Mouse (Mus musculus) small intestine, adult 2 months (tissue): ENCODE measurements around the gene Khsrp.
A peak's percentile ranks its signal among the peaks of the same experiment; 100 is the strongest.

Experiments
- CTCF ChIP-seq: fragments of 200-500 bp; IDR thresholded peaks from 2 replicates; pipeline ENCODE4 v1.5.1; 2012; ENCODE audit warnings: low read depth, mild to moderate bottlenecking, control low read depth, inconsistent platforms, low read length, moderate library complexity, mixed read lengths; ENCODE audit not compliant: insufficient replicate concordance, insufficient read length; ENCODE audit errors: extremely low read depth
- POLR2A ChIP-seq: fragments of 200-500 bp; IDR thresholded peaks from 2 replicates; pipeline ENCODE4 v1.6.1; 2012; ENCODE audit warnings: low read depth, mild to moderate bottlenecking, control low read depth, inconsistent platforms, low read length, moderate library complexity

- TF ChIP-seq POLR2A (no peak), CTCF (peak; percentile 15; the same call in 1 of the 2 replicates)
These were observed 24.0 kb downstream of the Khsrp start for GRCm38 (mm10) chr17:57007137-57007905.
